Mouse (Mus musculus) forebrain, embryonic 14.5 days (tissue): ENCODE results near the gene Sebox. TPM values are rescaled to one million over a fixed set of nuclear protein-coding genes. Genes with fewer than 3 reads are reported as not detected.
A peak's percentile ranks its signal among the peaks of the same experiment; 100 is the strongest.

Experiments
- ATAC-seq: fragments of 200-750 bp; cut with Nextera tagmentation; 2 replicates; pipeline ENCODE4 v1.8.0; 2017; ENCODE audit warnings: mild to moderate bottlenecking, moderate library complexity
- DNase-seq: peaks from one replicate; pipeline ENCODE4 v3.0.0-alpha.2; 2015; ENCODE audit warnings: low spot score
- H3K27ac ChIP-seq: fragments of 300-500 bp; sonication (generic); 2 replicates; pipeline ENCODE4 v1.5.1; 2014; ENCODE audit warnings: low read depth, mild to moderate bottlenecking, control low read depth, low read length, moderate library complexity
- H3K27me3 ChIP-seq: fragments of 300-500 bp; sonication (generic); replicated peaks from 2 replicates; pipeline ENCODE4 v1.6.1; 2014; ENCODE audit warnings: low read length, control low read depth, mixed read lengths; ENCODE audit not compliant: control insufficient read depth, insufficient read depth
- H3K36me3 ChIP-seq: fragments of 300-500 bp; sonication (generic); 2 replicates; pipeline ENCODE4 v1.6.1; 2014; ENCODE audit warnings: low read length, control low read depth; ENCODE audit not compliant: control insufficient read depth, insufficient read depth
- H3K4me1 ChIP-seq: fragments of 300-500 bp; sonication (generic); 2 replicates; pipeline ENCODE4 v1.6.1; 2014; ENCODE audit warnings: antibody characterized with exemption, low read length, control low read depth; ENCODE audit not compliant: control insufficient read depth, insufficient read depth
- H3K4me2 ChIP-seq: fragments of 300-500 bp; sonication (generic); 2 replicates; pipeline ENCODE4 v1.6.1; 2014; ENCODE audit warnings: mild to moderate bottlenecking, control low read depth, low read length
- H3K4me3 ChIP-seq: fragments of 300-500 bp; sonication (generic); 2 replicates; pipeline ENCODE4 v1.5.1; 2014; ENCODE audit warnings: low read depth, low read length, control low read depth
- H3K9ac ChIP-seq: fragments of 300-500 bp; sonication (generic); 2 replicates; pipeline ENCODE4 v1.6.1; 2014; ENCODE audit warnings: mild to moderate bottlenecking, low read length, control low read depth, moderate library complexity
- H3K9me3 ChIP-seq: fragments of 300-500 bp; sonication (generic); replicated peaks from 2 replicates; pipeline ENCODE4 v1.6.1; 2016; ENCODE audit warnings: low read length, control low read depth, mixed read lengths; ENCODE audit not compliant: control insufficient read depth
- WGBS: fragments of 180-500 bp; shearing (Covaris S2); extraction: QIAGEN DNeasy Blood & Tissue Kit; methylation state at CpG from one replicate; pipeline ENCODE4 v1.1.7; 2014; 5-methylcytosine and 5-hydroxymethylcytosine counted together
- polyA plus RNA-seq: library from polyadenylated mRNA; unstranded; fragments of >200 nt; fragmentation: Nextera tagmentation; extraction: Ambion mirVana; gene quantifications from 2 replicates; pipeline ENCODE4 v1.2.1, GENCODE M21; 2014

Gene Sebox
- polyA plus RNA-seq, 1 experiment from 2014 or later = 0.66 TPM

GRCm38 (mm10) chr11:78536080-78536689 is 32.9 kb downstream of the Sebox start, which contains the start of the genes Tnfaip1 and Ift20:
Tnfaip1 (minus strand) TSS chr11:78536332.
Ift20 (plus strand) TSS chr11:78536361.
- H3K4me1 ChIP-seq = peaks cover 12% of the 10 kb centered on the region
- peak; percentile 99 for ATAC-seq
- WGBS = under 1% methylated on average over 52 of the region's 52 CpGs

GRCm38 (mm10) chr11:78536690-78537084 is 33.4 kb downstream of the Sebox start:
- DNase-seq = no peak
- Histone ChIP-seq H3K4me1 (peaks cover 12% of the 10 kb centered on the region), H3K27ac (peak overlapping the region; percentile 79), H3K9me3 (no peaks in the 10 kb centered on the region), H3K9ac (peak overlapping the region; percentile 85), H3K36me3 (peaks cover 31% of the 10 kb centered on the region), H3K4me3 (peak overlapping the region; percentile 76), H3K4me2 (peak overlapping the region; percentile 90), H3K27me3 (no peaks in the 10 kb centered on the region)
- no peak for ATAC-seq
- 4% methylated on average over 14 of the region's 14 CpGs for WGBS

More at GRCm38 (mm10) chr11:78536080-78536689, 32.9 kb downstream of the Sebox start, which contains the start of the genes Tnfaip1 and Ift20:
- Histone ChIP-seq H3K27ac (peak within 1 kb of the TSS; percentile 89), H3K4me3 (peak within 1 kb of the TSS; percentile 76), H3K27me3 (no peaks in the 10 kb centered on the region), H3K36me3 (peaks cover 26% of the 10 kb centered on the region), H3K4me2 (peak within 1 kb of the TSS; percentile 90), H3K9me3 (no peaks in the 10 kb centered on the region), H3K9ac (peak within 1 kb of the TSS; percentile 85)
- peak; percentile 100 for DNase-seq

GRCm38 (mm10) chr11:78540358-78540757 is 37.1 kb downstream of the Sebox start:
- Histone ChIP-seq H3K4me1 (peaks cover 5% of the 10 kb centered on the region), H3K27me3 (no peaks in the 10 kb centered on the region), H3K9ac (no peak overlapping the region), H3K4me3 (no peak overlapping the region), H3K4me2 (no peak overlapping the region), H3K27ac (no peak overlapping the region), H3K9me3 (no peaks in the 10 kb centered on the region), H3K36me3 (peaks cover 53% of the 10 kb centered on the region)
- WGBS = 93% methylated on average over 3 of the region's 3 CpGs
- ATAC-seq = no peak
- no peak for DNase-seq

GRCm38 (mm10) chr11:78544449-78545111 is 41.3 kb downstream of the Sebox start:
- Histone ChIP-seq H3K4me1 (peaks cover 8% of the 10 kb centered on the region; the same call in 1 of the 2 replicates), H3K4me3 (no peak overlapping the region), H3K4me2 (no peak overlapping the region), H3K9ac (no peak overlapping the region), H3K27me3 (no peaks in the 10 kb centered on the region), H3K27ac (no peak overlapping the region), H3K36me3 (peaks cover 47% of the 10 kb centered on the region), H3K9me3 (no peaks in the 10 kb centered on the region)
- DNase-seq (no peak), ATAC-seq (no peak)
- 94% methylated on average over 7 of the region's 7 CpGs for WGBS

- Histone ChIP-seq H3K4me1 (peaks cover 13% of the 10 kb centered on the region; the same call in 1 of the 2 replicates), H3K4me3 (no peak overlapping the region), H3K9me3 (no peaks in the 10 kb centered on the region), H3K4me2 (no peak overlapping the region), H3K36me3 (peaks cover 41% of the 10 kb centered on the region), H3K9ac (no peak overlapping the region), H3K27ac (no peak overlapping the region), H3K27me3 (no peaks in the 10 kb centered on the region)
- ATAC-seq (no peak), DNase-seq (no peak)
- WGBS = 69% methylated on average over 8 of the region's 8 CpGs
These were observed 41.9 kb downstream of the Sebox start for GRCm38 (mm10) chr11:78545181-78545580.

- Histone ChIP-seq H3K36me3 (peaks cover 21% of the 10 kb centered on the region), H3K27me3 (no peaks in the 10 kb centered on the region), H3K4me1 (peaks cover 16% of the 10 kb centered on the region), H3K9me3 (no peaks in the 10 kb centered on the region), H3K4me3 (no peak overlapping the region), H3K4me2 (no peak overlapping the region), H3K9ac (no peak overlapping the region), H3K27ac (no peak overlapping the region)
- DNase-seq (no peak), ATAC-seq (no peak)
- 90% methylated on average over 2 of the region's 2 CpGs for WGBS
These were observed 44.6 kb downstream of the Sebox start for GRCm38 (mm10) chr11:78547718-78548460.

GRCm38 (mm10) chr11:78549491-78549987 is 46.3 kb downstream of the Sebox start:
- Histone ChIP-seq H3K27ac (no peak overlapping the region), H3K4me2 (peak overlapping the region; percentile 79), H3K9me3 (no peaks in the 10 kb centered on the region), H3K4me1 (peaks cover 16% of the 10 kb centered on the region), H3K9ac (peak overlapping the region; percentile 73), H3K36me3 (peaks cover 7% of the 10 kb centered on the region; the same call in 1 of the 2 replicates), H3K4me3 (peak overlapping the region; percentile 59), H3K27me3 (no peaks in the 10 kb centered on the region)
- WGBS = 10% methylated on average over 5 of the region's 5 CpGs
- DNase-seq (no peak), ATAC-seq (no peak)

GRCm38 (mm10) chr11:78550168-78551058 is 47.2 kb downstream of the Sebox start, which contains the start of gene Tmem97:
Tmem97 (minus strand) TSS chr11:78550777.
- H3K4me1 ChIP-seq = peaks cover 16% of the 10 kb centered on the region
- under 1% methylated on average over 58 of the region's 60 CpGs for WGBS
- H3K4me2 ChIP-seq = peak within 1 kb of the TSS; percentile 79
- H3K4me3 ChIP-seq = peak within 1 kb of the TSS; percentile 59
- peak; percentile 99 for DNase-seq
- H3K9me3 ChIP-seq = no peaks in the 10 kb centered on the region
- H3K36me3 ChIP-seq = peaks cover 4% of the 10 kb centered on the region; the same call in 1 of the 2 replicates
- peak within 1 kb of the TSS; percentile 73 for H3K9ac ChIP-seq
- no peaks in the 10 kb centered on the region for H3K27me3 ChIP-seq
- ATAC-seq = peak; percentile 100
- H3K27ac ChIP-seq = peak within 1 kb of the TSS; percentile 77
